Mouse (Mus musculus) cerebellum, adult 2 months (tissue): ENCODE measurements at regions not wholly inside any gene's neighbourhood (a gene's known extent, or its start where the extent isn't known, plus 50 kb on each side); places are given as distances from the start of the nearest gene placed in this dataset.

Experiments used
- DNase-seq, 2 experiments: peaks; one replicate each; pipeline ENCODE4 v3.0.0; 2021
- H3K27ac ChIP-seq: fragments of 200-500 bp; 2 replicates; pipeline ENCODE4 v1.5.1; 2012; ENCODE audit warnings: low read length, control low read depth, inconsistent platforms; ENCODE audit not compliant: insufficient read depth
- H3K27me3 ChIP-seq: fragments of 200-500 bp; 2 replicates; pipeline ENCODE4 v1.6.1; 2012; ENCODE audit warnings: inconsistent platforms, mild to moderate bottlenecking, low read length, moderate library complexity; ENCODE audit not compliant: control insufficient read depth, insufficient read depth
- H3K4me1 ChIP-seq: fragments of 200-500 bp; 2 replicates; pipeline ENCODE4 v1.6.1; 2011; ENCODE audit warnings: low read length; ENCODE audit not compliant: control insufficient read depth, insufficient read depth
- H3K4me3 ChIP-seq: fragments of 200-500 bp; replicated peaks from 2 replicates; pipeline ENCODE3; 2011; ENCODE audit warnings: mild to moderate bottlenecking, low read depth, low read length, control low read depth; ENCODE audit not compliant: insufficient read depth
- CTCF ChIP-seq: fragments of 200-500 bp; IDR thresholded peaks from 2 replicates; pipeline ENCODE4 v1.5.1; 2011; ENCODE audit warnings: low read depth, mild to moderate bottlenecking, control low read depth, low read length, moderate library complexity, borderline replicate concordance; ENCODE audit not compliant: insufficient read depth
- POLR2A ChIP-seq: fragments of 200-500 bp; IDR thresholded peaks from 2 replicates; pipeline ENCODE4 v1.6.1; 2011; ENCODE audit warnings: low read length, control low read depth, borderline replicate concordance; ENCODE audit not compliant: insufficient read depth
- WGBS: fragments of 180-500 bp; shearing (Covaris S2); methylation state at CpG from one replicate; pipeline ENCODE4 v1.1.7; 2018; 5-methylcytosine and 5-hydroxymethylcytosine counted together

DNA sequence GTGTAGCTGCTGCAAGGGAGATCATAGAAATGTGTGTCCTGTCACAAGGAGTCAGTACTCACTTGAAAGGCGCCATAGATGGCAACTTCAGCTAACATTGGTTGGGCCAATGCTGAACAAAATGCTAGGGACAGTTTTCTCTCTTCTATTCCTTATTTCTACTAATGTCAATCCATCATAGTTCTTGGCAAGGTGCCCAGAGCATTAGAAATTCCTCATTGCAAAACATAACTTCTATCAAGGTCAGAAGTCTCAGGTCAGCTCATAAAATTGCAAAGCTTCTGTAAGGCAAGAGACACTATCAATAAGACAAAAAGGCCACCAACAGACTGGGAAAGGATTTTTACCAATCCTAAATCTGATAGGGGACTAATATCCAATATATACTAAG lies 106.3 kb downstream of the D1Ertd622e start:
- H3K4me3 ChIP-seq, result no peak overlapping the region
- TF ChIP-seq POLR2A (no peak), CTCF (no peak)
- H3K27ac ChIP-seq, result no peak overlapping the region
- 88% methylated on average over 1 of the region's 1 CpGs for WGBS
- no peak for DNase-seq
- H3K4me1 ChIP-seq, result no peaks in the 10 kb centered on the region
- no peaks in the 10 kb centered on the region for H3K27me3 ChIP-seq

DNA sequence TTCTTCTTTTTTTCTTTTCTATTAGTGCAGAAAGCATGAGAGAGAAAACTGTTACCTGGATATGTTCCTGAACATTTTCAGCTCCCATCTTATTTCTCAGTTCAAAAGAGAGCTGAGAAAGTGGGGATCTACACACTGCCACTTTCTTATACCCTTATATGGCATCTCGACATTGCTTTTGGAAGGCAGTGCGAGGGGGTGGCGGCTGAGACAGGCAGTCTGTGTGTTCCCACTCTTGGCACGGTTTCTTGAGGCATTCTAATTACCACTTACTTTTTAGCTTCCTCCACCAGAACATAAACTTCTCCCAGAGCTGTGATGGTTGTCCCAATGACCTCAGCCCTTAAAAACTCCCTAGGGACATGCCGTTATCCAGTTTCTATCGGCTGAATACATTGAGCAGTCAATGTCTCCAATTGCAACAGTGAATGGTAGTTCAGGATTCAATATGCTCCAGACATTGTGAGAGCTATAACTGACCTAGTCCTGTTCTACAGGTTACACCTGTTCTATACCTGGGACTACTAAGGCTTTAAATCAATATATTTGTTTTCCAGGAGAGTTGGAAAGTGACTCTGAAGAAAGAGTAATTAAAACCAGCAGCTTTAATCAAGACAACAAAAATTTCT lies 106.8 kb downstream of the D1Ertd622e start:
- Histone ChIP-seq H3K27me3 (no peaks in the 10 kb centered on the region), H3K4me3 (no peak overlapping the region), H3K4me1 (no peaks in the 10 kb centered on the region), H3K27ac (no peak overlapping the region)
- TF ChIP-seq CTCF (no peak), POLR2A (no peak)
- DNase-seq, result no peak
- 36% methylated on average over 6 of the region's 6 CpGs for WGBS

DNA sequence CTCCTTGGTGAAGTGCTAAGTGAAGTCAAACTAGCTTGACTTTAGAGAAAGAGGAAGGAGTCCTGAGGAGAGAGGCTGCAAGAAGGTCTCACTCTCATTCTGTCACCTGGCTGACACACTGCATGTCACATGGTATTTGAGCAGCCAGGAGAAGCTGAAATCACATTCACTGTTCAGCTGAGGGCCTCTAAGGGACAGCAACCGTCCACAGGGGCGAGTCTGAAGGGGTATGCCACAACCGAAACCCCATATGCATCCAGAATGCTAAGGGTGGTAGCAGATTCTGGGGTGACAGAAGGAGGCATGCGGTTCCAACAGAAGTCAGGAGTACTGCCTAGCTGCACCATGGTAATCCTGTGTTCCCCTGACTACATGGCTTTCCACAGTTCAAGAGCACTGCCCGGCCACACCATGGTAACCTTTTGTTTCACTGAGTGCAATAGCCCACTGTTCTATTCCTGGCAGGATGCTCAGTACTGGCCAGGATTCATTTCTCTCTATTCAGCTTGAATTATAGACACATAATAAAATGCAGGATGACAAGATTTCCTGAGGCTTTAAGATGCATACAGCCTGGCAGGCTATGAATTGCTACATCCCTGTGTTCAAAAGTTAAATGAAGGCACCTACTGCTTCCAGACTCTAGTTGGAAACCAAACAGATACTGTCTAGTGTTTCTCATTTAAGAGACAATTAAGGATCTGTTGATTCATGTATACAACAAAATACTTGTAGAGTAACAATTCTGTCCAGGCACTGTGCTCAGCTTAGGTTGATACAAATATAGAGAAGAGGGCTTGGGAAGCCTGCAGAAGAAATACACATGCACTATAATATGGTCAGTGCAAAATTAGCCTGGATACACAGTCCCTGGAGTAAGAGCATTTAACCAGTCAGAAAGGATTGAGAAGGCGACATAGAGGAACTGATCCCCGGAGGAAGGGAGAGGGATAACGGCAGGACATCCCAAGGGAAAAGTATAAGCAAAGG lies 108.1 kb downstream of the D1Ertd622e start:
- Histone ChIP-seq H3K27ac (no peak overlapping the region), H3K4me3 (no peak overlapping the region), H3K27me3 (no peaks in the 10 kb centered on the region), H3K4me1 (no peaks in the 10 kb centered on the region)
- TF ChIP-seq CTCF (no peak), POLR2A (no peak)
- WGBS, result 22% methylated on average over 8 of the region's 8 CpGs
- DNase-seq, result peak in 1 of 2 experiments; percentile 8

DNA sequence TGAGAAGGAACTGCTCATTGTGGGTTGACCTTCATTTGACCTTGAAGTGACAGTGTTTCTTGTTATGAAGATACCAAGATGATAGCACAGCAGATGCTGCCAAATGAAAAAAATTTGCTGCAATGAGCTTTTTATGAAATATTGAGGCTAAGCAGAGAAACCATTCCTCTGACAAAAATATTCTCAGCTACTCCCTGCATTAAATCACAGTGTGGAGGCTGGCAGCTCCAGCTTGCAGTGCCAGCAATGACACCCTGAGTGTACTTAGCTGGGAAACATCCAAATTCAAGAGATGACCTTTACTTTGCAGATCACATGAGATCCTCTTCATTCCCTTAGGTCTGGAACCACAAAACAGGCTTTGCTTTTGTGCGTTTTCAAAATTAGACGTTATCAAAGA lies 109.0 kb downstream of the D1Ertd622e start:
- no peak for DNase-seq
- no peaks in the 10 kb centered on the region for H3K27me3 ChIP-seq
- no peaks in the 10 kb centered on the region for H3K4me1 ChIP-seq
- no peak for TF ChIP-seq CTCF
- no peak for TF ChIP-seq POLR2A
- H3K27ac ChIP-seq, result no peak overlapping the region
- H3K4me3 ChIP-seq, result no peak overlapping the region
- WGBS, result 67% methylated on average over 2 of the region's 2 CpGs

DNA sequence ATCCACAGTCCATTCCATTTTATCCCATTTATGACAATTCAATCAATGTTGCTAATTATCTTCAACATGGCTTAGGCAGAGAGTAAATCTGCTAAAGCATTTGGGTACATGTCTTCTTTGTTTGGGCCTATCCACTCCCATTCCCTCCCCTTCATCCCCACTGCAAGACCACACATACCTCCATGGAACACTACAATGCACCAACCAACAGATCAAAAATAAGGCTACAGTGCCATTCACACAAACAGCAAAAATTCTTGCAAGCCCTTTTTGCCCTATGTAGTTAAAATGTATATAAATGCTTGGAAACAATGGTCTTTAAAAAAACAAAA lies 120.7 kb downstream of the D1Ertd622e start:
- TF ChIP-seq CTCF (no peak), POLR2A (no peak)
- Histone ChIP-seq H3K4me3 (no peak overlapping the region), H3K27ac (no peak overlapping the region), H3K4me1 (no peaks in the 10 kb centered on the region), H3K27me3 (no peaks in the 10 kb centered on the region)
- DNase-seq, result no peak

DNA sequence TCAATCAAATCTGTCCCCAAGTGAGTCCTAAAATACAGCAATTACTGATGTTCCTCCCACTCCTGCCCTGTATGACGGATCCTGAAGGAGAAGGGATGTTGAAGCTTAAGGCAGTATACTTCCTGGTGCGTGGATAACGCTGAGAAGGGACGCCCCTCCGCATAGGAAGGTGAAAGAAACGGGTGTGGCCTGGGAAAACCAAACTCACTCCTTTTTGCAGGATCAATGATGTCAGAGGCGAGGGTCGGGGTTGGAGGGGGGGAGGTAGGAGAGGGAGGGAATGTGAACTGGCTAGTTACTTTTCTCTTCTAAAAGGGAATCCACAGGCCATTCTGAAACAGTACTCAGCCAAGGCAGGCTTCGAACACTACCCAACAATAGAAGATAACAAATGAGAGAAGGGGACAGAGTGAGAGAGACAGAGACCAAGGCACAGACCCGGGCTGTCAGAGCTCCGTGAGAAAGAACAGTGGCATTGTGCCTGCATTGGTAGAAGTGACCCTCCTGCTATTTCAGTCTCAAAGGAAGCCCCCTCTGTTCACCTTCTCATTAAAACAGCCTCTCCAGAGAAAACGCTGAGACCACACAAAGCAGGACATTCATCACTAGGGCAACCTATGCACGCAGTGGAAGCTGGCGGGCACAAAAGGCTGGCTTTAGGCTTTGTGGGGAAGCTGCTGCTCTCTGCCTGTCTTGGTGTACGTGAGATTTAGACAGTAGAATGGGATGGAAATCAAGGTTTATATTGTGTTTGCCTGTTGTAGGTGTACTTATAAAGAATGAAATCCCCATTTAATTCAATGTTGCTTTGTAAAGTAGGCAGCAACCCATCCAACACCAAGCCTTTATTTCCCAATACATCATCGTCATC lies 121.3 kb downstream of the D1Ertd622e start:
- DNase-seq, result no peak
- H3K27ac ChIP-seq, result no peak overlapping the region
- TF ChIP-seq CTCF (no peak), POLR2A (no peak)
- 15% methylated on average over 16 of the region's 16 CpGs for WGBS
- no peak overlapping the region for H3K4me3 ChIP-seq
- no peaks in the 10 kb centered on the region for H3K4me1 ChIP-seq
- H3K27me3 ChIP-seq, result no peaks in the 10 kb centered on the region

DNA sequence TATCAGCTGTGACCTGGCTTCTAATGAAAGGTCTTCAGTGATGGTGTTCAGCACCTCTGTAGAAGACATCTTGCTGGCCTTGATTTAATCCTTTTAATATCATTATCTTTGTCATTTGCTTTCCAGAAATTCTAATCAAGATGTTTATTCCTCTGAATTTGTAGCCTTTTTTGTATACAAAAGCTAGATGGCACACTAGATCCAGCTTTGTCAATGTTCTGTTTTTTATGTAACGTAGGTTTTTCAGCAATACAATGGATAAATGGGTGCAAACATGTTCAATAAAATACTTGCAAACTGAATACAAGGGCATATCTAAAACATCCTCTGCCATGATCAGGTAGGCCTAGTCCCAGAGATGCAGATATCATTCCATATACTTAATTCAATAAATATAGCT lies 165.0 kb downstream of the D1Ertd622e start:
- TF ChIP-seq CTCF (no peak), POLR2A (no peak)
- 53% methylated on average over 1 of the region's 1 CpGs for WGBS
- Histone ChIP-seq H3K27me3 (no peaks in the 10 kb centered on the region), H3K27ac (no peak overlapping the region), H3K4me3 (no peak overlapping the region), H3K4me1 (no peaks in the 10 kb centered on the region)
- no peak for DNase-seq
